Mouse (Mus musculus): Measurements from ENCODE around the gene Scgb1b29.
"Not testable (repeated sequence)": the region's sequence is repeated elsewhere in the genome, so short reads cannot be mapped to it uniquely, and the experiment has no call there.

Scgb1b29 gene

GRCm38 (mm10) chr7:32441241-32441640 lies at the start of gene Scgb1b29:
TSS of gene Scgb1b29 (plus strand) at chr7:32441541.
- DNase-seq, result not testable (repeated sequence)

- not testable (repeated sequence) for DNase-seq
These were observed 12.7 kb upstream of the Scgb1b29 start for GRCm38 (mm10) chr7:32428636-32429035.

All from liver (tissue).